Comparison of ENCODE assay signal across 8 mouse cellular contexts in genomic region chr9:121298065-121298398, GRCm38 (mm10). TPM values are rescaled to one million over a fixed set of nuclear protein-coding genes. Genes with fewer than 3 reads are reported as not detected.
DNase-seq lines count a peak whose midpoint lies in the region; ATAC-seq lines count a peak whose summit lies in the region.

No protein-coding gene starts in this region.

- no peaks in the 10 kb centered on the region for H3K9me3 ChIP-seq in forebrain, embryonic 15.5 days
- H3K9me3 ChIP-seq in limb, embryonic 15.5 days, result no peaks in the 10 kb centered on the region
- H3K9me3 ChIP-seq in neural tube, embryonic 15.5 days (replicated peaks), result no peaks in the 10 kb centered on the region

- H3K27me3 ChIP-seq in forebrain, embryonic 15.5 days, result no peaks in the 10 kb centered on the region
- peaks cover 14% of the 10 kb centered on the region; the same call in 1 of the 2 replicates for H3K27me3 ChIP-seq in limb, embryonic 15.5 days
- H3K27me3 ChIP-seq in neural tube, embryonic 15.5 days (replicated peaks), result no peaks in the 10 kb centered on the region; the same call in 1 of the 2 replicates

- peak overlapping the region; percentile 41 for H3K27ac ChIP-seq in forebrain, embryonic 15.5 days (replicated peaks)
- H3K27ac ChIP-seq in limb, embryonic 15.5 days, result peak overlapping the region; percentile 74
- peak overlapping the region; percentile 79 for H3K27ac ChIP-seq in neural tube, embryonic 15.5 days (replicated peaks)

- no peak for ATAC-seq in forebrain, embryonic 15.5 days (replicated peaks)
- no peak for ATAC-seq in limb, embryonic 15.5 days (ENCODE audit: insufficient number of reproducible peaks, low FRiP score, low TSS enrichment, low read depth)
- no peak for ATAC-seq in neural tube, embryonic 15.5 days (ENCODE audit: low FRiP score)
- ATAC-seq in megakaryocyte progenitor cell, adult 5-6 weeks (replicated peaks; ENCODE audit: poor library complexity), result no peak

- H3K36me3 ChIP-seq in forebrain, embryonic 15.5 days, result no peaks in the 10 kb centered on the region
- H3K36me3 ChIP-seq in limb, embryonic 15.5 days, result no peaks in the 10 kb centered on the region
- H3K36me3 ChIP-seq in neural tube, embryonic 15.5 days, result no peaks in the 10 kb centered on the region

- peak overlapping the region; percentile 80 for H3K4me3 ChIP-seq in forebrain, embryonic 15.5 days
- H3K4me3 ChIP-seq in limb, embryonic 15.5 days, result peak overlapping the region; percentile 91
- peak overlapping the region; percentile 86 for H3K4me3 ChIP-seq in neural tube, embryonic 15.5 days (replicated peaks)

- peaks cover 45% of the 10 kb centered on the region for H3K4me1 ChIP-seq in forebrain, embryonic 15.5 days
- peaks cover 30% of the 10 kb centered on the region for H3K4me1 ChIP-seq in limb, embryonic 15.5 days
- peaks cover 45% of the 10 kb centered on the region for H3K4me1 ChIP-seq in neural tube, embryonic 15.5 days

- H3K9ac ChIP-seq in forebrain, embryonic 15.5 days (replicated peaks), result peak overlapping the region; percentile 87
- peak overlapping the region; percentile 89 for H3K9ac ChIP-seq in limb, embryonic 15.5 days
- H3K9ac ChIP-seq in neural tube, embryonic 15.5 days (replicated peaks), result peak overlapping the region; percentile 90

- WGBS in forebrain, embryonic 15.5 days, result 0% methylated on average over 7 of the region's 7 CpGs
- 2% methylated on average over 7 of the region's 7 CpGs for WGBS in limb, embryonic 15.5 days
- 0% methylated on average over 7 of the region's 7 CpGs for WGBS in neural tube, embryonic 15.5 days

- H3K4me2 ChIP-seq in forebrain, embryonic 15.5 days (replicated peaks), result peak overlapping the region; percentile 80
- H3K4me2 ChIP-seq in limb, embryonic 15.5 days, result peak overlapping the region; percentile 74
- peak overlapping the region; percentile 97 for H3K4me2 ChIP-seq in neural tube, embryonic 15.5 days

- peak; percentile 42 for DNase-seq in thymus, postnatal 25 days
- no peak for DNase-seq in thymus, postnatal 36 days
- DNase-seq in urinary bladder, postnatal 25 days (ENCODE audit: low spot score), result no peak
- DNase-seq in c-Kit-positive CD71-positive TER-119-positive erythroid progenitor cells, embryonic 14.5 days (ENCODE audit: low spot score), result no peak

RNA-seq across cellular contexts. Expression of gene Trak1, which starts 0.7 kb away (rescaled TPM):
- 75.8 and 78.7 TPM in 2 replicates for polyA plus RNA-seq in forebrain, embryonic 15.5 days (2015; fragmentation: Nextera tagmentation; extraction: Ambion mirVana)
- polyA plus RNA-seq in limb, embryonic 15.5 days (2015; fragmentation: Nextera tagmentation; extraction: Ambion mirVana), result 22.5 and 25.9 TPM in 2 replicates
- polyA plus RNA-seq in neural tube, embryonic 15.5 days (2015; fragmentation: Nextera tagmentation; extraction: Ambion mirVana), result 50.9 and 52.9 TPM in 2 replicates
- total RNA-seq in megakaryocyte progenitor cell, adult 5-6 weeks (2015), result 30.2 and 33.4 TPM in 2 replicates
- 21.0 and 24.0 TPM in 2 replicates for total RNA-seq in megakaryocyte progenitor cell, adult 5-6 weeks (2017)

RNA-seq across cellular contexts. Expression of gene Ulk4, which starts 21.0 kb away (rescaled TPM):
- 127 and 134 TPM in 2 replicates for polyA plus RNA-seq in forebrain, embryonic 15.5 days (2015; fragmentation: Nextera tagmentation; extraction: Ambion mirVana)
- 136 and 149 TPM in 2 replicates for polyA plus RNA-seq in limb, embryonic 15.5 days (2015; fragmentation: Nextera tagmentation; extraction: Ambion mirVana)
- polyA plus RNA-seq in neural tube, embryonic 15.5 days (2015; fragmentation: Nextera tagmentation; extraction: Ambion mirVana), result 62.5 and 71.2 TPM in 2 replicates
- total RNA-seq in megakaryocyte progenitor cell, adult 5-6 weeks (2015), result 0.25 and 0.68 TPM in 2 replicates
- total RNA-seq in megakaryocyte progenitor cell, adult 5-6 weeks (2017), result 2.8 and 4.7 TPM in 2 replicates
